Mouse (Mus musculus) hematopoietic stem cell, adult 5-6 weeks (primary cell): ENCODE data around the gene Shisa9. TPM values are rescaled to one million over a fixed set of nuclear protein-coding genes. Genes with fewer than 3 reads are reported as not detected.

ENCODE experiments used
- ATAC-seq, 2 experiments: fragments of 125-278 bp in 1 of 2; replicated peaks in 1 of 2; 2 replicates each; pipeline ENCODE4 v1.8.0; 2016 to 2017; ENCODE audit warnings: inconsistent platforms in 2 of 2, mild to moderate bottlenecking in 2 of 2, moderate number of reproducible peaks in 2 of 2, low read depth in 1 of 2, moderate TSS enrichment in 1 of 2; ENCODE audit not compliant: low FRiP score in 2 of 2, poor library complexity in 2 of 2, severe bottlenecking in 2 of 2, insufficient read depth in 1 of 2, low TSS enrichment in 1 of 2
- total RNA-seq: library from RNA; stranded (forward); fragments of 172-1452, 232-1000 nt; gene quantifications from 2 replicates; pipeline ENCODE4 v1.2.3, GENCODE M21; 2017

Shisa9 gene
- total RNA-seq = 0.69 TPM in 1 of 2 replicates, not detected in the other

DNA sequence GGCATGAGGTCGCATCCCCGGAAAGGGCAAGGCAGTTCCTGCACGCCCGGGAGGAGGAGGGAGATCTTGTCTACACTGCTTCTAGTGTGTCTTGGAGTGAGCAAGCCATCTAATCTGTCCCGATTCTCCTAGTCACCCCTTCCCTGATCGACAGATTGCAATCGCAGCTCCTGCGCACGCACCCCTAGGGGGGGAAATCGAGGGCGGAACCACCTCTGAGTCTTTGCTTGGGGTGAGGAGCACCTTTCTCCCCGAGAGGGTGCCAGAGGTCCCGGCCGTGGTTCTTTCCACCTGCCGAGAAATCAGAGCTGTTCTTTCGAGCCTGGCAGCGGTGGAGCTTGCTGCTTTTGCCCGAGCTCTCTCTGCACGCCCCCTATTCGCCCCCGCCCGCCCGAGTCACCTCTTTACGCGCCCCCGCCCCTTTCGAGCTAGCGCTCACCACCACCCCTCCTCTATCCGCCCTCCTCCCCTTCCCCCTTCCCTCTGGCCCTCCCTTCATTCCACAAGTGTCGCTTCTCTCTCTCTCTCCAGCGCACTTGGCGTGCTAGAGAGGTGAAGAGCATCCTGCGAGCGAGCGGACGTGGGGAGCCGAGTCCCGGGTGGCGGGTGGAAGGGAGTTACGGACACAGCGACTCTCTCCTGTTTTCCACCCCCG, at the start of gene Shisa9:
Gene Shisa9 (plus strand): TSS at position 498 of the 655 bp plus-strand sequence.
- peak in 1 of 2 experiments; percentile 18; a peak in 1 of 4 replicates for ATAC-seq

GRCm38 (mm10) chr16:11940477-11940876, 43.4 kb upstream of the Shisa9 start:
- peak in 1 of 2 experiments; percentile 58; a peak in 1 of 4 replicates for ATAC-seq

DNA sequence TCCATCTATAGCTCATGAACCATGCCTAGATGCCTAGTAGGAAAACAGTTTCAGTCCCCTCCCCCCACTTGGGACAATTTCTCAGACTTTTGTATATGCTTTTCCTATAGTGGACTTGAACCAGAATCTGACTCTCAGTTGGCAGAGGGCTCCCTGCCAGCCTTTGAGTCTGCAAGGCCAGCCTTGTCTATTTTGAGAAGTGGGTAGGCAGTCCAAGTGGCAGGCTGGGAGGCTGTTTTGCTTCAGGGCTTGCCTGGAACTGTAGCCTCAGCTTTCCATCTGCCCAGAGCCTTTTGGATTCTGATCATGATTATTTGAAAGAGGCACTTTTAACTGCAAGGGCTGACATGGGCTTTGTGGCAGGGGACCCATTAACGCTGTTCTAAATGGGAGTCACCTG, 23.2 kb upstream of the Shisa9 start:
- no peak for ATAC-seq

GRCm38 (mm10) chr16:11966041-11966440, 17.9 kb upstream of the Shisa9 start:
- ATAC-seq = no peak

DNA sequence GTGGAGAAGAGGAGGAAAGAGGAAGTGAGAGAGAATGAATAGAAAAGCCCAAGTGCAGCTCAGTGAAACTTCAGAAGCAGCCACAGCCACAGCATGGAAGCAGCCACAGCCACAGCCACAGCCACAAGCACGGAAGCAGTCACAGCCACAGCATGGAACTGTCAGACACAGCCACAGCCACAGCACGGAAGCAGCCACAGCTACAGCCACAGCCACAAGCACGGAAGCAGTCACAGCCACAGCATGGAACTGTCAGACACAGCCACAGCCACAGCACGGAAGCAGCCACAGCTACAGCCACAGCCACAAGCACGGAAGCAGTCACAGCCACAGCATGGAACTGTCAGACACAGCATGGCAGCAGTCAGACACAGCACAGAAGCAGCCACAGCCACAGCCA, 17.1 kb upstream of the Shisa9 start:
- ATAC-seq = peak; percentile 46 to 58; a peak in 2 of 4 replicates

GRCm38 (mm10) chr16:11967579-11967978, 16.3 kb upstream of the Shisa9 start:
- ATAC-seq = no peak

DNA sequence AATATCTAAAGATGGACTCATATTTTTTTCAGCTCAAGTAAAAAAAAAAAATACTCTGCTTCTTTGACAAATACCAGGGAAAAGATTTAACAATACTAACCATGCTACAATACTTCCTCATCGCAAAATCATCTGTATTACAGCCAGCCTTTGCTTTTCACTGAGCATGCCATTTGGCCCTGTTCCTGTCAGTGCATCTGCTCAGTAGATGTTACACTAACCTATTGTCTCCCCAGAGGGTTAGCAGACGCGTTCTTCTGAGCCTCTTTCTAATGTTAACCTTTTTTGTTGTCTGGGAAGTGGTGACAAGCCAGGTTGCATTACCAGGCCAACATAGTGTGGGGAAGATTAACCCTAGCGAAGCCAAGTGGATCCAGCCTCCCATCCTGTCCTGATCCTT, 10.2 kb upstream of the Shisa9 start:
- no peak for ATAC-seq

GRCm38 (mm10) chr16:11976737-11977136, 7.2 kb upstream of the Shisa9 start:
- ATAC-seq = no peak

DNA sequence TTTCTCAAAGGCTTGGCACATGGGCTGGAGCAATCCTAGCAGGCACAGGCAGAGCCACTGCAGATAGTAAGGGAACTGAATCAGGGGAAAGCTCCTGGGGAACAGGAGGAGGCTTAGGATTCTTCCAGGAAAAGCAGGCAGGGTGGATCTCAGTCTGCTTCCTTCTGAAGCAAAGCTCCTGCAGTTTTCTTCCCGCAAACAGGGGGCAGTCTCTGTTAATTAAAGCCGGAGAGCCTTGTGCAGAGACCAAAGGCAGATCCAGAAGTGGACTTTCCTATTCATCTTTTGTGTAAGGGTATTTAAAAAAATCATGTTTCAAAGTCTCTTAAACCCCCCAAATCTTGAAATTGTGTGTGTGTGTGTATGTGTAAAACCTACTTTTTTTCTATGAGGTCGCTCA, 3.1 kb upstream of the Shisa9 start:
- ATAC-seq = no peak

- no peak for ATAC-seq
Measured at GRCm38 (mm10) chr16:11983106-11983615, 752 bp upstream of the Shisa9 start.

GRCm38 (mm10) chr16:11984271-11984791, 418 bp downstream of the Shisa9 start:
- no peak for ATAC-seq

GRCm38 (mm10) chr16:11987056-11987455, 3.1 kb downstream of the Shisa9 start:
- ATAC-seq = no peak

- ATAC-seq = no peak
Measured at GRCm38 (mm10) chr16:12005177-12005576, 21.3 kb downstream of the Shisa9 start.

DNA sequence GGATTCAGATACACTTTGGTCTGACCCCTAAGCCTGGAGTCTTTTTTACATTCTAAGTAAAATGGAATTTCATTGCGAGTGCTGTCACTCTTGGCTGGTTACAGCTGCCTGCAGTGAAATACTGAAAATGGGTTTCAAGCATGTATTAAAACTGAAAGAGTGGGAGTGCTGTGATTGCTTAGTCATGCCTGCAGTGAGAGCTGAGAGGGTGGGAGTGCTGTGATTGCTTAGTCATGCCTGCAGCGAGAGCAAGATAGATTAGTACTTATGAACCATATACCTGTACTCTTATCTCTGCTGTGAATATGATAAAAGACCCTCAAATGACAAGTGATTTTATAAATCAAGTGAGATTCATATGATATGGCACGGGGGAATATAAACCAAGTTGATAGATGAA, 26.2 kb downstream of the Shisa9 start:
- no peak for ATAC-seq

DNA sequence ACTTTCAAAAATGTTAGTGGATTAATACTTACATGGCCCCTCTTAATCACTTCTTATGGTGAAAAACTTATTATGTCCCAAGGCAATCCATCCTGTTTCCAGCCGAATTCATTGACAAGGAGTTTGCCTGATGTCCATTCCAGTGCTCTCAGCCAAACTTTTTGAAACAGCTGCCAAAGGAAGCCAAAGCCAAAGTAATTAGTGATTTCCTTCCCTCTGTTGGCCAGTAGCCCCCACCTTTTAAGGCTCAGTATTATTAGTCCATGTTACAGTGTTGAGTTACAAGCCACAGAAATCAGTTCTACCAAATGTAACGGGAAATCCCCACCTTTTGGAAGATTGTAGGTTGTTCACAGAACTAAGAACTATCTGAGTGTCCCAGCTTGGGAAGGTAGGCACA, 28.8 kb downstream of the Shisa9 start:
- no peak for ATAC-seq

GRCm38 (mm10) chr16:12014523-12014922, 30.6 kb downstream of the Shisa9 start:
- ATAC-seq = no peak

DNA sequence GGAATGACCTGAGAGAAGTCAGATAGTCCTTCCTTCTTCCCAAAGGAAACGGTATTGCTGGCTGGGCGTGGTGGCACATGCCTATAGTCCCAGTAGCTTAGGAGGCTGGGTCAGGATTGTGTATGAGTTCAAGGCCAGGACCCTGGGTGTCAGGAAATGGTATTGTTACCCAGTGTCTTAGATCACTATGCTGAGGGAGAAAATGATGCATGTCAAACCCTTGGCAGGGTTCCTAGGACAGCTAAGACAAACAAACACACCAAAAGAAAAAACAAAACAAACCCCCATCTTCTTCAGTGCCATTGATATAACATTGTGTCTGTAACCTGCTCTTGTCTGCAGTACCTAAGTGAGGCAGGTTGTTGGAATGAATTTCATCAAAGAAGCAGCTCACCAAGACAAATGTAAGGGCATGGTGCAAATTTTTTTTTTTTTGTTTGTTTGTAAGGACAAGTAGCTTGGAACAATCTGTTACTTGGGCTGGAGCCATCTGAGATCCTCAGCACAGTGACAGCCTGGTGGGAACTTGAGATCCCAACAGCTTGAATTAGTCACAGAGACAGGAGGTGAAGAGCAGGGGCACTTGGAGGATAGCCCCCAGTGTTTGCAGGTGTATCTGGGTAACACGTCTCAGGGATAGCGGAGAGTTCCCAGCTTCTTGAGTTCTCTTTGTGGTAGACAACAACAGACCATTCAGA, 34.2 kb downstream of the Shisa9 start:
- no peak for ATAC-seq

- ATAC-seq = peak; percentile 31 to 60; a peak in 2 of 4 replicates
Measured at GRCm38 (mm10) chr16:12020103-12020755, 36.3 kb downstream of the Shisa9 start.
